Mouse (Mus musculus) hindbrain, embryonic 16.5 days (tissue): Measurements from ENCODE around the gene Tspan33. TPM values are rescaled to one million over a fixed set of nuclear protein-coding genes. Genes with fewer than 3 reads are reported as not detected.
"Not testable (repeated sequence)": the region's sequence is repeated elsewhere in the genome, so short reads cannot be mapped to it uniquely, and the experiment has no call there.

Experiments used
- ATAC-seq: fragments of 200-750 bp; cut with Nextera tagmentation; 2 replicates; pipeline ENCODE4 v1.8.0; 2017; ENCODE audit warnings: moderate TSS enrichment, moderate library complexity
- H3K27ac ChIP-seq: fragments of 300-500 bp; sonication (generic); 2 replicates; pipeline ENCODE4 v1.5.1; 2014; ENCODE audit warnings: low read depth, mild to moderate bottlenecking, control low read depth, low read length, moderate library complexity
- H3K27me3 ChIP-seq: fragments of 300-500 bp; sonication (generic); replicated peaks from 2 replicates; pipeline ENCODE4 v1.6.1; 2014; ENCODE audit warnings: low read length; ENCODE audit not compliant: control insufficient read depth, insufficient read depth
- H3K36me3 ChIP-seq: fragments of 300-500 bp; sonication (generic); 2 replicates; pipeline ENCODE4 v1.6.1; 2014; ENCODE audit warnings: mild to moderate bottlenecking, low read length, moderate library complexity, mixed read lengths; ENCODE audit not compliant: control insufficient read depth, insufficient read depth
- H3K4me1 ChIP-seq: fragments of 300-500 bp; sonication (generic); 2 replicates; pipeline ENCODE4 v1.6.1; 2014; ENCODE audit warnings: low read depth, low read length; ENCODE audit not compliant: control insufficient read depth, insufficient read depth
- H3K4me2 ChIP-seq: fragments of 300-500 bp; sonication (generic); 2 replicates; pipeline ENCODE4 v1.6.1; 2014; ENCODE audit warnings: mild to moderate bottlenecking, low read length, control low read depth, moderate library complexity
- H3K4me3 ChIP-seq: fragments of 300-500 bp; sonication (generic); 2 replicates; pipeline ENCODE4 v1.5.1; 2014; ENCODE audit warnings: mild to moderate bottlenecking, low read length, control low read depth, moderate library complexity
- H3K9ac ChIP-seq: fragments of 300-500 bp; sonication (generic); 2 replicates; pipeline ENCODE4 v1.6.1; 2014; ENCODE audit warnings: low read depth, mild to moderate bottlenecking, control low read depth, low read length, moderate library complexity
- H3K9me3 ChIP-seq: fragments of 300-500 bp; sonication (generic); 2 replicates; pipeline ENCODE4 v1.6.1; 2014; ENCODE audit warnings: mild to moderate bottlenecking, low read length, moderate library complexity; ENCODE audit not compliant: control insufficient read depth
- WGBS: fragments of 180-500 bp; shearing (Covaris S2); extraction: QIAGEN DNeasy Blood & Tissue Kit; methylation state at CpG from one replicate; pipeline ENCODE4 v1.1.7; 2014; 5-methylcytosine and 5-hydroxymethylcytosine counted together
- polyA plus RNA-seq: library from polyadenylated mRNA; unstranded; fragments of >200 nt; fragmentation: Nextera tagmentation; extraction: Ambion mirVana; gene quantifications from 2 replicates; pipeline ENCODE4 v1.2.1, GENCODE M21; 2015

The Tspan33 gene
- polyA plus RNA-seq, 1 experiment from 2014 or later = 10.8 TPM

GRCm38 (mm10) chr6:29758417-29758816 is 64.4 kb downstream of the Tspan33 start:
- Histone ChIP-seq H3K9ac (no peak overlapping the region), H3K4me1 (no peaks in the 10 kb centered on the region), H3K4me2 (no peak overlapping the region), H3K4me3 (no peak overlapping the region), H3K36me3 (peaks cover 2% of the 10 kb centered on the region; the same call in 1 of the 2 replicates), H3K9me3 (no peaks in the 10 kb centered on the region), H3K27ac (no peak overlapping the region), H3K27me3 (no peaks in the 10 kb centered on the region)
- WGBS = 47% methylated on average over 4 of the region's 4 CpGs
- ATAC-seq = peak; percentile 44; the same call in 1 of the 2 replicates

GRCm38 (mm10) chr6:29759012-29759679 is 65.1 kb downstream of the Tspan33 start:
- H3K4me1 ChIP-seq = no peaks in the 10 kb centered on the region
- no peaks in the 10 kb centered on the region for H3K27me3 ChIP-seq
- H3K9ac ChIP-seq = no peak overlapping the region
- WGBS = 86% methylated on average over 13 of the region's 13 CpGs
- H3K4me2 ChIP-seq = no peak overlapping the region
- H3K4me3 ChIP-seq = no peak overlapping the region
- ATAC-seq = no peak; the same call in 1 of the 2 replicates
- H3K36me3 ChIP-seq = peaks cover 2% of the 10 kb centered on the region; the same call in 1 of the 2 replicates
- H3K27ac ChIP-seq = no peak overlapping the region
- H3K9me3 ChIP-seq = no peaks in the 10 kb centered on the region

- not testable (repeated sequence) for H3K27ac ChIP-seq, H3K36me3 ChIP-seq, ATAC-seq, H3K9ac ChIP-seq, H3K4me3 ChIP-seq, H3K27me3 ChIP-seq, H3K4me1 ChIP-seq, H3K9me3 ChIP-seq, H3K4me2 ChIP-seq
- WGBS = 80% methylated on average over 2 of the region's 2 CpGs
Measured at GRCm38 (mm10) chr6:29760397-29760796, 66.4 kb downstream of the Tspan33 start.

- no peaks in the 10 kb centered on the region for H3K4me1 ChIP-seq
- H3K4me3 ChIP-seq = no peak overlapping the region
- no peak overlapping the region for H3K9ac ChIP-seq
- H3K36me3 ChIP-seq = 0 out of 2 replicates have a peak, but pooled peaks cover 2% of the 10 kb centered on the region
- no peak overlapping the region for H3K27ac ChIP-seq
- no peaks in the 10 kb centered on the region for H3K9me3 ChIP-seq
- WGBS = 95% methylated on average over 4 of the region's 4 CpGs
- ATAC-seq = no peak
- H3K4me2 ChIP-seq = no peak overlapping the region
- no peaks in the 10 kb centered on the region for H3K27me3 ChIP-seq
Measured at GRCm38 (mm10) chr6:29761282-29761681, 67.3 kb downstream of the Tspan33 start.

- Histone ChIP-seq H3K36me3 (0 out of 2 replicates have a peak, but pooled peaks cover 2% of the 10 kb centered on the region), H3K27ac (no peak overlapping the region), H3K9me3 (no peaks in the 10 kb centered on the region), H3K9ac (no peak overlapping the region), H3K4me1 (no peaks in the 10 kb centered on the region), H3K27me3 (no peaks in the 10 kb centered on the region), H3K4me2 (no peak overlapping the region), H3K4me3 (no peak overlapping the region)
- 68% methylated on average over 4 of the region's 4 CpGs for WGBS
- ATAC-seq = no peak
Measured at GRCm38 (mm10) chr6:29762524-29762923, 68.5 kb downstream of the Tspan33 start.

- Histone ChIP-seq H3K4me3 (no peak overlapping the region), H3K4me1 (peaks cover 7% of the 10 kb centered on the region), H3K9ac (no peak overlapping the region), H3K9me3 (no peaks in the 10 kb centered on the region), H3K27me3 (no peaks in the 10 kb centered on the region), H3K4me2 (no peak overlapping the region), H3K36me3 (no peaks in the 10 kb centered on the region), H3K27ac (no peak overlapping the region)
- 96% methylated on average over 2 of the region's 2 CpGs for WGBS
- no peak for ATAC-seq
Measured at GRCm38 (mm10) chr6:29766874-29767273, 72.9 kb downstream of the Tspan33 start.

Other genes starting within 250 kb of the Tspan33 start
- gene Atp6v1f, start 226.5 kb upstream of the Tspan33 start, polyA plus RNA-seq = 341 and 394 TPM in 2 replicates
- 0.56 TPM in 1 of 2 replicates, not detected in the other for gene Atp6v1fnb, start 222.8 kb upstream of the Tspan33 start, polyA plus RNA-seq
- gene Kcp, start 186.3 kb upstream of the Tspan33 start, polyA plus RNA-seq = 15.0 and 22.9 TPM in 2 replicates
- gene Irf5, start 167.6 kb upstream of the Tspan33 start, polyA plus RNA-seq = 2.2 and 3.3 TPM in 2 replicates
- gene Tnpo3, start 84.3 kb upstream of the Tspan33 start, polyA plus RNA-seq = 83.4 and 85.7 TPM in 2 replicates
- 10.4 and 14.2 TPM in 2 replicates for gene Smo, start 41.3 kb downstream of the Tspan33 start, polyA plus RNA-seq
- gene Ahcyl2, start 73.8 kb downstream of the Tspan33 start, polyA plus RNA-seq = 20.5 and 22.3 TPM in 2 replicates
- gene Strip2, start 222.8 kb downstream of the Tspan33 start, polyA plus RNA-seq = 7.8 and 8.6 TPM in 2 replicates